Comparison of ENCODE assay signal across 16 mouse cellular contexts in genomic region chr11:89772941-89773340, GRCm38 (mm10).
DNase-seq lines count a peak whose midpoint lies in the region.
"Had no signal": no experiment of that assay in that cellular context is flagged by ENCODE, and none has a peak within 500 bp of the region (broad histone marks: within the 10 kb centered on the region; RNA-seq: fewer than 3 reads in every experiment).

No protein-coding gene starts in this region.

- peak; percentile 9 for DNase-seq in cerebellum, adult 11-12 months
- no peak for DNase-seq in cerebellum, adult 8-10 months
- peak; percentile 4 to 27 for DNase-seq in cerebellum, adult 18-20 months
- DNase-seq in cerebellum, adult 9-10 months: peak; percentile 26
- peak; percentile 58 to 66 for DNase-seq in cerebellum, postnatal 14 days
- no peak for DNase-seq in lung, postnatal 4 days
- DNase-seq in embryo, embryonic 9.5 days (ENCODE audit: extremely low spot score): no peak
- no peak for DNase-seq in c-Kit-positive CD71-positive TER-119-positive erythroid progenitor cells, embryonic 14.5 days (ENCODE audit: low spot score)
- DNase-seq: adrenal gland, postnatal 10 days; adrenal gland, postnatal 36 days; B cell, adult 2 months; forebrain, postnatal 0 days; gastrocnemius, adult 2 months; gastrocnemius, postnatal 14 days; heart, adult 11 months; kidney, adult 2 months had no signal

Comparison
In these comparisons a context has a peak if more than half of its experiments do, and no peak if none do; other contexts are left out.
1. DNase-seq: peak in cerebellum, adult 11-12 months (single experiment), cerebellum, adult 18-20 months (2 of 2), cerebellum, adult 9-10 months (single experiment) and cerebellum, postnatal 14 days (2 of 2); none in cerebellum, adult 8-10 months (single experiment), lung, postnatal 4 days (0 of 2), embryo, embryonic 9.5 days (single experiment) and c-Kit-positive CD71-positive TER-119-positive erythroid progenitor cells, embryonic 14.5 days (single experiment).